Mouse (Mus musculus) thymus, postnatal 36 days (tissue): Measurements from ENCODE around the gene 1700013F07Rik.
A peak's percentile ranks its signal among the peaks of the same experiment; 100 is the strongest.
"Not testable (repeated sequence)": the region's sequence is repeated elsewhere in the genome, so short reads cannot be mapped to it uniquely, and the experiment has no call there.

ENCODE experiments used
- DNase-seq, 2 experiments: peaks; one replicate each; pipeline ENCODE4 v3.0.0; 2022; ENCODE audit warnings: mixed read lengths in 2 of 2

1700013F07Rik gene

GRCm38 (mm10) chr3:108554587-108555312, 20.8 kb downstream of the 1700013F07Rik start:
- peak; percentile 91 to 93 for DNase-seq

- no peak for DNase-seq
Measured at GRCm38 (mm10) chr3:108557888-108558287, 23.9 kb downstream of the 1700013F07Rik start.

GRCm38 (mm10) chr3:108562133-108562730, 28.3 kb downstream of the 1700013F07Rik start, which contains the start of gene Tmem167b:
Gene Tmem167b, minus strand, starts transcription at chr3:108562466.
- peak; percentile 95 to 96 for DNase-seq

- DNase-seq: peak; percentile 38 to 46
Measured at GRCm38 (mm10) chr3:108562777-108563271, 28.9 kb downstream of the 1700013F07Rik start.

- DNase-seq: peak; percentile 76 to 78
Measured at GRCm38 (mm10) chr3:108563309-108563708, 29.4 kb downstream of the 1700013F07Rik start.

- no peak for DNase-seq
Measured at GRCm38 (mm10) chr3:108567990-108568877, 34.3 kb downstream of the 1700013F07Rik start.

GRCm38 (mm10) chr3:108569636-108570035, 35.7 kb downstream of the 1700013F07Rik start:
- not testable (repeated sequence) for DNase-seq

- DNase-seq: no peak
Measured at GRCm38 (mm10) chr3:108570813-108571212, 36.9 kb downstream of the 1700013F07Rik start.

GRCm38 (mm10) chr3:108571443-108572294, 37.7 kb downstream of the 1700013F07Rik start, which contains the start of gene Taf13:
Gene Taf13, plus strand, starts transcription at chr3:108571698.
- DNase-seq: peak; percentile 96 to 97

GRCm38 (mm10) chr3:108572309-108573010, 38.5 kb downstream of the 1700013F07Rik start:
- DNase-seq: peak in 1 of 2 experiments; percentile 3

- DNase-seq: no peak
Measured at GRCm38 (mm10) chr3:108574018-108574417, 40.1 kb downstream of the 1700013F07Rik start.

GRCm38 (mm10) chr3:108584580-108584979, 50.6 kb downstream of the 1700013F07Rik start:
- DNase-seq: no peak

- DNase-seq: no peak
Measured at GRCm38 (mm10) chr3:108588446-108588845, 54.5 kb downstream of the 1700013F07Rik start.

GRCm38 (mm10) chr3:108590786-108591529, 57.0 kb downstream of the 1700013F07Rik start, which contains the start of gene Wdr47:
Gene Wdr47, plus strand, starts transcription at chr3:108591279.
- peak; percentile 97 to 98 for DNase-seq

GRCm38 (mm10) chr3:108591530-108592522, 57.9 kb downstream of the 1700013F07Rik start:
- no peak for DNase-seq
